Mouse (Mus musculus) layer of hippocampus, postnatal 14 days (tissue): ENCODE data around the gene Mcoln2. TPM values are rescaled to one million over a fixed set of nuclear protein-coding genes. Genes with fewer than 3 reads are reported as not detected.

Source experiments
- DNase-seq, 2 experiments: peaks; one replicate each; pipeline ENCODE4 v3.0.0; 2021 to 2022; ENCODE audit warnings: low spot score in 2 of 2, mixed read lengths in 1 of 2
- total RNA-seq, 2 experiments: library from RNA; stranded (reverse); gene quantifications; 2 replicates each; pipeline ENCODE4 v1.2.3; 2021

Mcoln2 gene
- total RNA-seq, 2 experiments from 2014 or later = not detected

GRCm38 (mm10) chr3:146142523-146142922, 7.1 kb upstream of the Mcoln2 start:
- no peak for DNase-seq

DNA sequence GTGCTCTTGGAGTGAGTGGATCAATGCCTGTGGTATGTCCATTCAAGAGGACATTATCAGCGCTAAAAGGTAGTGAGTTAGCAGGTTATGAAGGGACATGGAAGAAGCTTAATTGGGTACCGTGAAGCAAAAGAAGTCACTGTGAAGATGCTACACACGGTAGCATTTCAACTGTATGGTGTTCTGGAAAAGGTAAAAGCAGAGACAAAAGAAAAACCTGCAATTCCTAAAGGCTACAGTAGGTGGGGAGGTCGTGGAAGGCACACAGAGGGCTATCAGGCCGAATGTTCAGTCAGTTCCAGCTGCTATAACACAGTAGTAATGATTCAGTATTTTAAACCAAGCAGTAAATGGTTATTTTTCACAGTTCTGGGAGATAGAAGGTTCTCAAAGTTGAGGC, 4.1 kb upstream of the Mcoln2 start:
- DNase-seq = no peak

DNA sequence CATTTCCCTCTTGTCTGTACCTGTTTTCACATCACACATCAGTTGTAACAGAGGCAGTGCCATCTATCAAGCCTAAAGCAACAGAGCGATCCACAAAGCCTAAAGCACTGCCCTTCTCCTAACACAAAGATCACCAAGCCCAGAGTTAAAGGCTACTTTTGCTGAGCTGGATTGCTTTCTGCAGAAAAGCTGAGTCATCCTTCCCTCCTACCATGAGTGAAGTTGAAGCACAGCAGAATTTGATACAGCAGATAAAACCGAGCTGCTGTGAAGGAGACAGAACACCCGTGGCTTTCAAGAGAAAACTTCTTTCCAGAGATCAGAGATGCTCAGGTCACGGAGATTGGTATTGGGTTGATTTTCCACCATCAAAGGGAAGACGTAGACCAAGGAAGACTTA, 3.5 kb upstream of the Mcoln2 start:
- no peak for DNase-seq

GRCm38 (mm10) chr3:146150058-146150400, 396 bp downstream of the Mcoln2 start:
- no peak for DNase-seq

- no peak for DNase-seq
Observed at GRCm38 (mm10) chr3:146150560-146150959, 927 bp downstream of the Mcoln2 start.

DNA sequence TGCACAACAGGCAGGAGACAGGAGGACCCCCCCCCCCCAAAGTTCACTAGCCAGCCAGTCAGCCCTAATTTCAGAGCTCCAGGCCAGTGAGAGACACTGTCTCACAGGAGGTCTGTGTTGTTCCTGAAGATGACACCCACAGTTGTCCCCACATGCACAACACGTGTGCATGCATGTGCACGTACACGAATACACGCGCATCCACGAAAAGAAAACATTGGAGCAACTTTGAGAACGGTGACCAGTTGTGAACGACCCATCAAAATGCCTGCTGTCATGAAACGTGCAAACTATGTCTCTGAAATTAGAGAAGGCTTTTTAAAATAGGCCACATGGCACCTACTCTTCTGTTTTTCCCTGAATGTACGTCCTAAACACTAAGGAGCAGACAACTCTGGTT, 1.7 kb downstream of the Mcoln2 start:
- DNase-seq = no peak

- no peak for DNase-seq
Observed at GRCm38 (mm10) chr3:146151755-146152154, 2.1 kb downstream of the Mcoln2 start.

DNA sequence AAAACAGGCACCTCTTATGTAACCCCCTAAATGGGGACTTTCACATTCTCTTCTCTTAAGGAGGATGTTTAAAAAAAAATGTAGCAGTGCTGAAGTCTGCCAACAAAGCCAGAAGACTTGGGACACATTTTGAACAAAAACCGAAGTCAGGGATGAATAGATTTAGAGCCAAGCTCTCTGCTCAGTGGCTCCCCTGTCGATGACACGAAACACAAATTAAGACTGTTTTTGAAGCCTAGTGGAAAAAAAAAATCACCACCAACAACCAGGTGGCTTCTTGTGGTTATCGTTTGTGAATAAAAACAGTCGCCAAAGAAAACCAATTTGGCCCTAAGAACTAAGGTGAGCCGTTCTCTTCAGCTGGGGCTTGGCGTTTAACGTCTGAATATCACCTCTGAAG, 2.7 kb downstream of the Mcoln2 start:
- no peak for DNase-seq

DNA sequence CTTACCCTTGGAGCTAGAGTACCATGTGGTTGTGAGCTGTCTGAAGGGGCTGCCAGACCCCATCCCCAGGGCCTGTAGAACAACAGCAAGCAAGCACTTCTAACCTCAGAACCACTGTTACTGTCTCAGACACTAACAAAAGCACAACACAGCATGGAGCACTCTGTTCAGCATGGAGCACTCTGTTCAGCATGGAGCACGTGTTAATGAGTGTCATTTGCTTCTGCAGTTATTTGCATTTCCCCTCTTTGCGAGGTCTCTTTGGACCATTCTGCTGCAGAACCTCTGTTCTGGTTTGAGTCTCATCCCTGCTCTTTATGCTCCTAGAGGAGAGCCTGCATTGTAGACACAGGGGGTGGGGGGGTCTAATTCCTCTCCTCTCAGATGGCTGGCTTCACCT, 3.3 kb downstream of the Mcoln2 start:
- DNase-seq = no peak

DNA sequence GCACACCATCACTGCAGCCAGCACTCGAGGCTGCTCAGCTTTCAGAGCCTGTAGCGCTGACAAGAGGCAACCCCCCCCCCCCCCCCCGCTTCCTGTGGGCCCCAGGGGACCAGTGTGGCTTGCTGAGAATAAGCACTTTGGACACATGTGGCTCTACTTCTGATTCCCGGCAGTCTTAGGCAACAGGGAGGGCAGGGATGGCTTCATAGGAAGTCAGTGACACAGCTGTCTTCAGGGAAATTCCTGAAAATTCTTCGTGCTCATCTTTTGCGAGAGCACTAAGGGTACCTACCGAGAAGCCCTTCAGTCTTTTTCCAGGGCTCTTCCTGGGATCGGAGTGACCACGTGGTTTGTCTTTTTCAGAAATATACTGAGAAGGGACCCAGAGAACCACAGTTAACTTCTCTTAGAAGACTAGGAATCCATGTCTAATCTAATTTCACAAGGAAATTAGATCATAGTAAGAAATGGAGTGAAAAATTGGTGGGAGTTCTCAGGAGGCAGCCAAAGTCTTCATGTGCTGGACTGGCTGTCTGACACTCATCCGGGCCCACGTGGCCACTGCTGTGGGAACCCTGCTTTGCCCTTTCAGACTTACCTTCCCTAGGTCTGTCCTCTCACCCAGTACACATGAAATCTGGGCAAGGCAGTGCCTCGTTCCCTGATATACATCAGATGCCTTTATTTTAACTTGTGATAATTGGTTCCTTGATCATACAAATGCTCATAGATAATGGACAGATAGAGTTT, 4.4 kb downstream of the Mcoln2 start:
- DNase-seq = no peak

GRCm38 (mm10) chr3:146155628-146156576, 6.3 kb downstream of the Mcoln2 start:
- no peak for DNase-seq

GRCm38 (mm10) chr3:146156811-146157210, 7.2 kb downstream of the Mcoln2 start:
- DNase-seq = no peak

GRCm38 (mm10) chr3:146158039-146158438, 8.4 kb downstream of the Mcoln2 start:
- DNase-seq = no peak

- no peak for DNase-seq
Observed at GRCm38 (mm10) chr3:146159360-146159759, 9.7 kb downstream of the Mcoln2 start.

- no peak for DNase-seq
Observed at GRCm38 (mm10) chr3:146162197-146162596, 12.6 kb downstream of the Mcoln2 start.

DNA sequence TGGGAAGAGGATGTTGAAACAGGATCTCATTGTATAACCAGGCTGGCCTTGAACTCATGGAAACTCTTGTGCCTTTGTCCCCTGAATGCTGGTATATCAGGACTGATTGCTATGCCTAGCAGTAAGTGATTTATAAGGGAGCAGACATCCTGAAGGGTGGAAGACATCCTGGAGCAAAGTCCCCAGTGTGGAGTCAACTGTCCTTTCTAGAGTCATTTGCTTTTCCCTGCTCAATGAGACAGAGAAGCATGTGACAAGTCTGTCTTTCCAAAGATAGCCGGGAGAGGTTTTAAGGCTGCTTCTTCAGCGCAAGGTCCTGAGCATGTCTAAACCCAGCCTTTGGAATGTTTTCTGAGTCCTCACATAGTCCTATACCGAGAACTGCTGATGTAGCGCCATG, 19.7 kb downstream of the Mcoln2 start:
- DNase-seq = no peak

DNA sequence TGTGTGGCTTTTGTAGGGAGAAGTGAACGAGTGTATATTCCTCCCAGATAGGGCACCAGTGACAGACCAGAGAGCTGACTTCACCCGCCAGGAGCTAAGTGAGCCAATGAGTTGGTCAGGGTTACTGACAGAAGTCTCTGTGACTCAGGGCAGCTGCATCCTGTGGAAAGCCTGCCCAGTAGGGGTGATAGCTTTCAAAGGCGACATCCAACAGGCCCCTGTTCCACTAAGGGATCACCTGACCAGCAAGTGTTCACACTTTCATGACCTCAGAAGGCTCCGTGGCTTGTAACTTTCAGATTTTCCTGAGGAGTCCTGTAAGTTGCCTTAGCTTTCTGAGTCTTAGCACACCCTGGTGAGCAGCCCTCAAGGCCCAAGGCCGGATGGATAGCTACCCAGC, 23.4 kb downstream of the Mcoln2 start:
- no peak for DNase-seq

DNA sequence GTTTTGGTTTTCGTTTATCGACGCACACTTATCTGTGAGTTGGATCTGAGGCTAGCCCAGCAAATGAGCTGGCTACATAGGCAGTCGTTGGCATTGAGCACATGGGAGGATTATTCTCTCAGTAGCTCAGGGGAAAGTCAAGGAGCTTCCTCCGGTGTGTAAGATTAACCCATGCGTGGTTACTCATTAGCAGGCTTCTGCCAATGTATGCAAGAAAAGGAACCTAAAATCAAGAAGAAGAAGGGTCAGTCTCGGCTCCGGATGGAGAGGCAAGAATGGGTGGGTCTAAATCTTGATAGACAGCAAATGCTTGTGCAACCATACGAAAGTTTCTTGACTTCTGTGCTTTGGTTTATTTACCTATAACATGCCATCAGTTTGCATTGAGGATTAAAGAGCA, 24.6 kb downstream of the Mcoln2 start:
- DNase-seq = no peak

DNA sequence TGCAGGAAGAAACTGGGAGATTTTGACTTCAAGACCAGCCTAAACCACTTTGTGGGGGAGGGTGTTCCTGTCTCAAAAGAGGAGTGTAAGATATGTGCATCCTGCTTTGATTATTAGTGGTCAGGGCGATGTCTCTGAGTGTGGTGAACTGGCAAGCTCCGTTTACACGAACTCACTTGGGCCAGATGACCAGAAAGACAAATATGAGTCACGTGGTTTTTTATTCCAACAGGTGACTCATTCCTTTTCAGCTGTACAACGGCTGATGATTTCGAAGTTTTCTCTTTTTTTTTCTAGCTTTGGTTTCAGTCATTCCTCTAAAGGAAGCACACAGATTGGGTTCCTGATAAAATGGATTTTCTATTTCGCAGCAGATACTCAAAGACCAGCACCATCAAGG, 27.7 kb downstream of the Mcoln2 start:
- no peak for DNase-seq

DNA sequence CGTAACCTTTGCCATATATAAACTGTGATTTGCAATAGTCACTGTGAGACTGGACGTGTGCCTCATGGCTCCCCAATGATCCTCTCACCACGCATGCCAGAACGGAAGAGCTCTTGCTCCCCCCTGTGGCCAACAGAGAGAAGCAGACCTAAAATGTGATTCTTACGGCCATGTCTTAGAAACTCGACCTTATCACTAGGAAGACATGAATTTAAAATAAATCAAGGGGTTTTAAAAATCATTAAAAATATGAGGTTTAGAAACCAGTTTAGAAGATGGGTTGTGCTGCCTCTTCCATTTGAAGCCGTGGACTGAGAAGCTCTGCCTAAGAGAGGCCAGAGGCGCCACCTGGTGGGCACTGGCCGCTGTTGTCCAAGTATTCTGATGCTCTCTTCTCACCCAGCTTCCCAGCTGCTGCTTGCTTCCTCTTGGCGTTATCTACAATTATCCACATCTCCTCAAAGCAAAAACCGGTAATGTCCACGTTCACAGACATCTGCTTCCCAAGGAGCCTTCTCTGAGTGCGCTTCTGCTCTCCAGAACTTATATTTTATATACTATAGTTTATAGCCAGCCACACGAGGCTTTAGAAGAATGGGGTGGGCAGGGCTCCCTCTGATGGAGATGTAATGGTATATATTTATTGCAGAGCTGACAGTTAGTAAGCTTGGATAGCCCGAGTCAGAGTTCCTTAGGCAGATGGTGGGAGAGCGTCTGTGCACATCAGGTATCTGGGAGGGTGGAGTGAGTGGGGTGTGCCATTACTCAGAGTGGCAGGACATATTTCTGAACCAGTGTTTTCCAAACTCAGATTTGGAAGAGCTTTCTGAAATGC, 28.3 kb downstream of the Mcoln2 start:
- peak; percentile 76 to 83 for DNase-seq

DNA sequence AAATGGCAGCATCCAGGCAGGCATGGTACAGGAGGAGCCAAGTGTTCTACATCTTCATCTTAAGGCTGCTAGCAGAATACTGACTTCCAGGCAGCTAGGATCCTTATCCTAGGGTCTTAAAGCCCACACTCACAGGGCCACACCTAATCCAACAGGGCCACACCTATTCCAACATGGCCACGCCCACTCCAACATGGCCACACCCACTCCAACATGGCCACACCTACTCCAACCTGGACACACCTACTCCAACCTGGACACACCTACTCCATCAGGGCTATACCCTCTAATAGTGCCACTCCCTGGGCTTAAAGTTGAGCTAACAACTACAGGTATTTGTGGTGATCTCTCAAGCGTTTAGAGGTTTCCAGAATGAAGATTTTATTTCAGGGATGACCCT, 30.7 kb downstream of the Mcoln2 start:
- no peak for DNase-seq

- DNase-seq = peak; percentile 25 to 41
Observed at GRCm38 (mm10) chr3:146180986-146181385, 31.4 kb downstream of the Mcoln2 start.
